Mouse (Mus musculus): ENCODE measurements at regions not wholly inside any gene's neighbourhood (a gene's known extent, or its start where the extent isn't known, plus 50 kb on each side); places are given as distances from the start of the nearest gene placed in this dataset.

GRCm38 (mm10) chr5:28714978-28715377 lies 247.9 kb upstream of the Shh start:
- Histone ChIP-seq H3K4me3 (replicated peaks in 1 of 3; ENCODE audit: low read depth in 2 of 3, low read length in 2 of 3, poor library complexity in 1 of 3) (no peak overlapping the region), H3K36me3 (replicated peaks in 1 of 2; ENCODE audit: control insufficient read depth in 1 of 2, insufficient read depth in 1 of 2, low read length in 1 of 2) (no peaks in the 10 kb centered on the region), H3K9me3 (replicated peaks; ENCODE audit: low read length) (no peaks in the 10 kb centered on the region), H3K79me2 (replicated peaks; ENCODE audit: control insufficient read depth, extremely low read depth, insufficient read depth, poor library complexity, severe bottlenecking) (no peaks in the 10 kb centered on the region), H3K4me2 (ENCODE audit: insufficient read depth, low read depth, poor library complexity, severe bottlenecking) (no peak overlapping the region), H3K4me1 (ENCODE audit: control insufficient read depth in 1 of 2, insufficient read depth in 2 of 2) (0 out of 4 replicates have a peak, but pooled peaks cover 0 to 2% of the 10 kb centered on the region in 2 experiments), H3K27ac (ENCODE audit: insufficient read depth, low read depth) (no peak overlapping the region), H3K27me3 (replicated peaks) (peaks cover 15% of the 10 kb centered on the region), H3K9ac (ENCODE audit: insufficient read depth, low read depth) (no peak overlapping the region)
- TF ChIP-seq MAZ (IDR thresholded peaks at IDR 0.05; ENCODE audit: low read depth, low read length) (no peak), ETS1 (conservative IDR thresholded peaks at IDR 0.05; ENCODE audit: low read depth, low read length) (no peak), ZNF384 (IDR thresholded peaks at IDR 0.05; ENCODE audit: low read depth, low read length) (no peak), RCOR1 (conservative IDR thresholded peaks at IDR 0.05; ENCODE audit: low read depth, low read length) (no peak), SIN3A (IDR thresholded peaks at IDR 0.05; ENCODE audit: low read length) (no peak), ZMIZ1 (IDR thresholded peaks at IDR 0.05; ENCODE audit: low read depth, low read length) (no peak), CTCF (conservative IDR thresholded peaks at IDR 0.05 in 1 of 2, IDR thresholded peaks at IDR 0.05 in 1 of 2; ENCODE audit: low read depth in 2 of 2, low read length in 2 of 2) (no peak), SMC3 (IDR thresholded peaks at IDR 0.05; ENCODE audit: low read depth, low read length) (no peak), UBTF (IDR thresholded peaks at IDR 0.05; ENCODE audit: low read depth, low read length) (no peak), TBP (conservative IDR thresholded peaks at IDR 0.05; ENCODE audit: low read depth, low read length) (no peak), JUND (conservative IDR thresholded peaks at IDR 0.05; ENCODE audit: low read depth, low read length) (no peak), JUN (IDR thresholded peaks at IDR 0.05; ENCODE audit: insufficient read depth, low read depth, low read length) (no peak), KAT2A (IDR thresholded peaks at IDR 0.05; ENCODE audit: insufficient replicate concordance, low read length) (no peak), MEF2A (IDR thresholded peaks at IDR 0.05; ENCODE audit: borderline replicate concordance, low read depth, low read length) (no peak), POLR2A (IDR thresholded peaks at IDR 0.05; ENCODE audit: low read depth, low read length) (no peak), RAD21 (IDR thresholded peaks at IDR 0.05; ENCODE audit: low read depth, low read length) (no peak), NRF1 (IDR thresholded peaks at IDR 0.05; ENCODE audit: low read depth, low read length) (no peak), EP300 (IDR thresholded peaks at IDR 0.05; ENCODE audit: low read length) (no peak), USF2 (conservative IDR thresholded peaks at IDR 0.05; ENCODE audit: low read depth, low read length) (no peak)
- in situ Hi-C loops (cut with MboI; ENCODE audit: low pct_ligation_motif_present, low pct_unique_long_range_greater_than_20kb, low sequenced_read_pairs) (no loop called here), dilution Hi-C loops (cut with MboI; ENCODE audit: extremely low pct_ligation_motif_present, extremely low pct_unique_long_range_greater_than_20kb, low sequenced_read_pairs) (no loop called here)
- no peak for DNase-seq (ENCODE audit: extremely low read depth)

GRCm38 (mm10) chr5:28710517-28710916 lies 243.5 kb upstream of the Shh start:
- TF ChIP-seq NRF1 (IDR thresholded peaks at IDR 0.05; ENCODE audit: low read depth, low read length): no peak
- no peak for TF ChIP-seq RCOR1 (conservative IDR thresholded peaks at IDR 0.05; ENCODE audit: low read depth, low read length)
- no peak for TF ChIP-seq JUN (IDR thresholded peaks at IDR 0.05; ENCODE audit: insufficient read depth, low read depth, low read length)
- no peak for TF ChIP-seq E2F4 (IDR thresholded peaks at IDR 0.05; ENCODE audit: insufficient replicate concordance, low read depth, low read length)
- no peak for TF ChIP-seq ELF1 (IDR thresholded peaks at IDR 0.05; ENCODE audit: low read depth, low read length)
- no peak for TF ChIP-seq ZC3H11A (IDR thresholded peaks at IDR 0.05; ENCODE audit: low read depth, low read length)
- no peak for TF ChIP-seq MXI1 (IDR thresholded peaks at IDR 0.05; ENCODE audit: low read depth, low read length)
- Histone ChIP-seq H3K9me3 (replicated peaks; ENCODE audit: low read length) (no peaks in the 10 kb centered on the region), H3K36me3 (replicated peaks in 1 of 2; ENCODE audit: control insufficient read depth in 1 of 2, insufficient read depth in 1 of 2, low read length in 1 of 2) (no peaks in the 10 kb centered on the region), H3K9ac (ENCODE audit: insufficient read depth, low read depth) (no peak overlapping the region), H3K4me2 (ENCODE audit: insufficient read depth, low read depth, poor library complexity, severe bottlenecking) (no peak overlapping the region), H3K79me2 (replicated peaks; ENCODE audit: control insufficient read depth, extremely low read depth, insufficient read depth, poor library complexity, severe bottlenecking) (no peaks in the 10 kb centered on the region), H3K27ac (ENCODE audit: insufficient read depth, low read depth) (no peak overlapping the region), H3K4me1 (ENCODE audit: control insufficient read depth in 1 of 2, insufficient read depth in 2 of 2) (no peaks in the 10 kb centered on the region), H3K27me3 (replicated peaks) (peaks cover 8% of the 10 kb centered on the region), H3K4me3 (replicated peaks in 1 of 3; ENCODE audit: low read depth in 2 of 3, low read length in 2 of 3, poor library complexity in 1 of 3) (no peak overlapping the region)
- DNase-seq (ENCODE audit: extremely low read depth): no peak
- in situ Hi-C loops (cut with MboI; ENCODE audit: low pct_ligation_motif_present, low pct_unique_long_range_greater_than_20kb, low sequenced_read_pairs) (no loop called here), dilution Hi-C loops (cut with MboI; ENCODE audit: extremely low pct_ligation_motif_present, extremely low pct_unique_long_range_greater_than_20kb, low sequenced_read_pairs) (no loop called here)
